Comparison of ENCODE assay signal across 8 mouse cellular contexts in the genomic region with DNA sequence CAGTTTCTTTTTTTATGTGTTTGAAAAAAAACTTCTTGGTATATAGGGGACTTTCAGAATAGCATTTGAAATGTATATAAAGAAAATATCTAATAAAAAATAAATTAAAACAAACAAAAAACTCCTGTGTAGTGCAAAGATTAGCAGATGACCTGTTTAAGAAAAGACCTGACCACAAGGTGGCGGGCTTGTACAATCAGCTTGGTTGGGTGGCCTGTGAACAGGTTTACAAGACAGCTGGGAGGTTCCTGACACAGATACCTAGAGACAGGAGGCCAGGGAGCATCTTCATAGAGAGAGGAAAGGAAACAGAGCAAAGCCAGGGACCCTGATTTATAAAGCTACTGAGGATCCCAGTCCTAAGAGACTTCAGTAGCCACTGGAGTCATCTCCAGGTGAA.
DNase-seq lines count a peak whose midpoint lies in the region; TF ChIP-seq lines count a peak whose summit lies in the region.

No protein-coding gene starts in this region.

- DNase-seq in heart, postnatal 10 days, result peak; percentile 2 to 39
- DNase-seq in heart, postnatal 25 days (ENCODE audit: low spot score), result no peak
- DNase-seq in thymus, postnatal 4 days, result peak; percentile 36
- DNase-seq in thymus, adult 18-20 months, result no peak
- DNase-seq in embryo, embryonic 11.5 days (ENCODE audit: low read depth, low spot score), result peak; percentile 24
- DNase-seq in lung, postnatal 36 days, result peak; percentile 18
- no peak for DNase-seq in layer of hippocampus, postnatal 36 days
- DNase-seq in thymus, adult 2 months, result no peak

- H3K36me3 ChIP-seq in thymus, adult 2 months (ENCODE audit: control insufficient read depth, insufficient read depth, low read length), result no peaks in the 10 kb centered on the region

- no peak overlapping the region for H3K27ac ChIP-seq in thymus, adult 2 months (ENCODE audit: control insufficient read depth, insufficient read depth, low read length)

- intact Hi-C loops in heart, postnatal 10 days (cut with DNase I), result loop anchor here (5.0 kb wide), 1 partner anchor 1171 kb away; no protein-coding TSS in a partner anchor
- intact Hi-C loops in heart, postnatal 25 days (cut with DNase I), result loop anchor here (5.0 kb wide), 1 partner anchor 1171 kb away; no protein-coding TSS in a partner anchor

- TF ChIP-seq CTCF in thymus, adult 2 months (IDR thresholded peaks at IDR 0.05; ENCODE audit: borderline replicate concordance, control insufficient read depth, extremely low read depth, insufficient read depth, low read length, poor library complexity), result no peak

- H3K4me3 ChIP-seq in thymus, adult 2 months (ENCODE audit: control insufficient read depth, insufficient read depth, low read length), result no peak overlapping the region

- H3K27me3 ChIP-seq in thymus, adult 2 months (ENCODE audit: control insufficient read depth, insufficient read depth, low read length), result no peaks in the 10 kb centered on the region

- no peak for TF ChIP-seq POLR2A in thymus, adult 2 months (IDR thresholded peaks at IDR 0.05; ENCODE audit: control insufficient read depth, extremely low read depth, insufficient read depth, low read length, poor library complexity)

- 2% methylated on average over 1 of the region's 1 CpGs for WGBS in thymus, adult 2 months

- no peaks in the 10 kb centered on the region for H3K4me1 ChIP-seq in thymus, adult 2 months (replicated peaks; ENCODE audit: control insufficient read depth, insufficient read depth, low read length)

Comparison
In these comparisons a context has a peak if more than half of its experiments do, and no peak if none do; other contexts are left out.
1. DNase-seq: peak in heart, postnatal 10 days (2 of 2), thymus, postnatal 4 days (single experiment), embryo, embryonic 11.5 days (single experiment) and lung, postnatal 36 days (single experiment); none in heart, postnatal 25 days (single experiment), thymus, adult 18-20 months (0 of 2), layer of hippocampus, postnatal 36 days (0 of 2) and thymus, adult 2 months (single experiment).